Mouse (Mus musculus): ENCODE data around the gene Ehd1. TPM values are rescaled to one million over a fixed set of nuclear protein-coding genes. Genes with fewer than 3 reads are reported as not detected.
"Not testable (repeated sequence)": the region's sequence is repeated elsewhere in the genome, so short reads cannot be mapped to it uniquely, and the experiment has no call there.

Gene Ehd1
- polyA plus RNA-seq, 1 experiment from 2014 or later: 44.9 TPM

GRCm38 (mm10) chr19:6285632-6286433 lies 9.3 kb downstream of the Ehd1 start:
- Histone ChIP-seq H3K27me3 (ENCODE audit: control insufficient read depth, insufficient read depth, low read length) (no peaks in the 10 kb centered on the region), H3K4me1 (ENCODE audit: control insufficient read depth, insufficient read depth, low read length) (peaks cover 13% of the 10 kb centered on the region; the same call in 1 of the 2 replicates), H3K9ac (replicated peaks; ENCODE audit: low read depth, low read length) (no peak overlapping the region), H3K27ac (ENCODE audit: low read length) (no peak overlapping the region; the same call in 1 of the 2 replicates), H3K36me3 (ENCODE audit: control insufficient read depth, insufficient read depth, low read length) (peaks cover 36% of the 10 kb centered on the region; the same call in 1 of the 2 replicates), H3K4me2 (replicated peaks; ENCODE audit: low read depth, low read length) (no peak overlapping the region), H3K4me3 (ENCODE audit: low read depth, low read length) (no peak overlapping the region), H3K9me3 (ENCODE audit: control insufficient read depth, low read depth, low read length) (no peaks in the 10 kb centered on the region)
- WGBS: 60% methylated on average over 7 of the region's 7 CpGs
- no peak for ATAC-seq (ENCODE audit: insufficient number of reproducible peaks, insufficient read depth, low FRiP score, low read depth)

GRCm38 (mm10) chr19:6286434-6287401 lies 10.2 kb downstream of the Ehd1 start:
- H3K9me3 ChIP-seq (ENCODE audit: control insufficient read depth, low read depth, low read length): no peaks in the 10 kb centered on the region
- H3K4me2 ChIP-seq (replicated peaks; ENCODE audit: low read depth, low read length): no peak overlapping the region
- peaks cover 13% of the 10 kb centered on the region; the same call in 1 of the 2 replicates for H3K4me1 ChIP-seq (ENCODE audit: control insufficient read depth, insufficient read depth, low read length)
- WGBS: 83% methylated on average over 19 of the region's 19 CpGs
- no peak overlapping the region for H3K9ac ChIP-seq (replicated peaks; ENCODE audit: low read depth, low read length)
- no peak for ATAC-seq (ENCODE audit: insufficient number of reproducible peaks, insufficient read depth, low FRiP score, low read depth)
- peaks cover 28% of the 10 kb centered on the region; the same call in 1 of the 2 replicates for H3K36me3 ChIP-seq (ENCODE audit: control insufficient read depth, insufficient read depth, low read length)
- no peak overlapping the region for H3K4me3 ChIP-seq (ENCODE audit: low read depth, low read length)
- H3K27me3 ChIP-seq (ENCODE audit: control insufficient read depth, insufficient read depth, low read length): no peaks in the 10 kb centered on the region
- no peak overlapping the region; the same call in 1 of the 2 replicates for H3K27ac ChIP-seq (ENCODE audit: low read length)

- Histone ChIP-seq H3K4me1 (ENCODE audit: control insufficient read depth, insufficient read depth, low read length) (peaks cover 13% of the 10 kb centered on the region; the same call in 1 of the 2 replicates), H3K9me3 (ENCODE audit: control insufficient read depth, low read depth, low read length) (no peaks in the 10 kb centered on the region)
These were observed 11.8 kb downstream of the Ehd1 start for GRCm38 (mm10) chr19:6288236-6288894.

GRCm38 (mm10) chr19:6289696-6290238 lies 13.2 kb downstream of the Ehd1 start:
- Histone ChIP-seq H3K9ac (replicated peaks; ENCODE audit: low read depth, low read length) (no peak overlapping the region), H3K27me3 (ENCODE audit: control insufficient read depth, insufficient read depth, low read length) (no peaks in the 10 kb centered on the region), H3K4me1 (ENCODE audit: control insufficient read depth, insufficient read depth, low read length) (peaks cover 11% of the 10 kb centered on the region; the same call in 1 of the 2 replicates), H3K9me3 (ENCODE audit: control insufficient read depth, low read depth, low read length) (no peaks in the 10 kb centered on the region), H3K4me2 (replicated peaks; ENCODE audit: low read depth, low read length) (no peak overlapping the region), H3K27ac (ENCODE audit: low read length) (no peak overlapping the region), H3K36me3 (ENCODE audit: control insufficient read depth, insufficient read depth, low read length) (peaks cover 10% of the 10 kb centered on the region), H3K4me3 (ENCODE audit: low read depth, low read length) (no peak overlapping the region)
- 90% methylated on average over 14 of the region's 14 CpGs for WGBS
- ATAC-seq (ENCODE audit: insufficient number of reproducible peaks, insufficient read depth, low FRiP score, low read depth): no peak

More at GRCm38 (mm10) chr19:6288236-6288894, 11.8 kb downstream of the Ehd1 start:
- ATAC-seq (ENCODE audit: insufficient number of reproducible peaks, insufficient read depth, low FRiP score, low read depth): no peak
- 66% methylated on average over 13 of the region's 13 CpGs for WGBS
- Histone ChIP-seq H3K9ac (replicated peaks; ENCODE audit: low read depth, low read length) (no peak overlapping the region), H3K27ac (ENCODE audit: low read length) (peak overlapping the region; percentile 18; the same call in 1 of the 2 replicates), H3K27me3 (ENCODE audit: control insufficient read depth, insufficient read depth, low read length) (no peaks in the 10 kb centered on the region), H3K4me3 (ENCODE audit: low read depth, low read length) (no peak overlapping the region), H3K4me2 (replicated peaks; ENCODE audit: low read depth, low read length) (no peak overlapping the region), H3K36me3 (ENCODE audit: control insufficient read depth, insufficient read depth, low read length) (peaks cover 13% of the 10 kb centered on the region; the same call in 1 of the 2 replicates)

GRCm38 (mm10) chr19:6290720-6291116 lies 14.2 kb downstream of the Ehd1 start:
- WGBS: 91% methylated on average over 5 of the region's 6 CpGs
- not testable (repeated sequence) for H3K4me1 ChIP-seq (ENCODE audit: control insufficient read depth, insufficient read depth, low read length); H3K27me3 ChIP-seq (ENCODE audit: control insufficient read depth, insufficient read depth, low read length); ATAC-seq (ENCODE audit: insufficient number of reproducible peaks, insufficient read depth, low FRiP score, low read depth); H3K4me2 ChIP-seq (replicated peaks; ENCODE audit: low read depth, low read length); H3K9me3 ChIP-seq (ENCODE audit: control insufficient read depth, low read depth, low read length); H3K4me3 ChIP-seq (ENCODE audit: low read depth, low read length); H3K9ac ChIP-seq (replicated peaks; ENCODE audit: low read depth, low read length)
- Histone ChIP-seq H3K36me3 (ENCODE audit: control insufficient read depth, insufficient read depth, low read length) (peaks cover 15% of the 10 kb centered on the region), H3K27ac (ENCODE audit: low read length) (peak overlapping the region; percentile 33; the same call in 1 of the 2 replicates)

- ATAC-seq (ENCODE audit: insufficient number of reproducible peaks, insufficient read depth, low FRiP score, low read depth): peak; percentile 68
- WGBS: 61% methylated on average over 10 of the region's 10 CpGs
- H3K9me3 ChIP-seq (ENCODE audit: control insufficient read depth, low read depth, low read length): no peaks in the 10 kb centered on the region
- H3K4me3 ChIP-seq (ENCODE audit: low read depth, low read length): no peak overlapping the region
- peaks cover 17% of the 10 kb centered on the region for H3K36me3 ChIP-seq (ENCODE audit: control insufficient read depth, insufficient read depth, low read length)
- H3K27ac ChIP-seq (ENCODE audit: low read length): peak overlapping the region; percentile 33; the same call in 1 of the 2 replicates
- no peaks in the 10 kb centered on the region for H3K4me1 ChIP-seq (ENCODE audit: control insufficient read depth, insufficient read depth, low read length)
- no peaks in the 10 kb centered on the region for H3K27me3 ChIP-seq (ENCODE audit: control insufficient read depth, insufficient read depth, low read length)
- H3K9ac ChIP-seq (replicated peaks; ENCODE audit: low read depth, low read length): no peak overlapping the region
- H3K4me2 ChIP-seq (replicated peaks; ENCODE audit: low read depth, low read length): no peak overlapping the region
These were observed 14.7 kb downstream of the Ehd1 start for GRCm38 (mm10) chr19:6291117-6291781.

- ATAC-seq (ENCODE audit: insufficient number of reproducible peaks, insufficient read depth, low FRiP score, low read depth): no peak
- Histone ChIP-seq H3K27ac (ENCODE audit: low read length) (0 out of 2 replicates have a peak overlapping the region, but pooled peaks have one; percentile 1), H3K4me1 (ENCODE audit: control insufficient read depth, insufficient read depth, low read length) (no peaks in the 10 kb centered on the region), H3K36me3 (ENCODE audit: control insufficient read depth, insufficient read depth, low read length) (peaks cover 19% of the 10 kb centered on the region), H3K4me2 (replicated peaks; ENCODE audit: low read depth, low read length) (no peak overlapping the region), H3K9ac (replicated peaks; ENCODE audit: low read depth, low read length) (no peak overlapping the region), H3K9me3 (ENCODE audit: control insufficient read depth, low read depth, low read length) (no peaks in the 10 kb centered on the region), H3K4me3 (ENCODE audit: low read depth, low read length) (no peak overlapping the region), H3K27me3 (ENCODE audit: control insufficient read depth, insufficient read depth, low read length) (no peaks in the 10 kb centered on the region)
- WGBS: 91% methylated on average over 5 of the region's 5 CpGs
These were observed 15.7 kb downstream of the Ehd1 start for GRCm38 (mm10) chr19:6292262-6292661.
